Mouse (Mus musculus) left cerebral cortex, adult 18-20 months (tissue): ENCODE measurements around the gene Saysd1. TPM values are rescaled to one million over a fixed set of nuclear protein-coding genes. Genes with fewer than 3 reads are reported as not detected.

ENCODE experiments used
- DNase-seq, 2 experiments: peaks; one replicate each; pipeline ENCODE4 v3.0.0; 2021 to 2022; ENCODE audit warnings: low spot score in 2 of 2, mixed read lengths in 1 of 2
- total RNA-seq, 2 experiments: library from RNA; stranded (reverse); gene quantifications; 2 replicates each; pipeline ENCODE4 v1.2.3; 2021

Saysd1 gene
- total RNA-seq, 2 experiments from 2014 or later, result 4.1 to 4.3 TPM

- no peak for DNase-seq
These were observed 25.0 kb downstream of the Saysd1 start for GRCm38 (mm10) chr14:20113189-20113961.

GRCm38 (mm10) chr14:20112218-20112617, 26.1 kb downstream of the Saysd1 start:
- no peak for DNase-seq

GRCm38 (mm10) chr14:20110945-20111344, 27.4 kb downstream of the Saysd1 start:
- no peak for DNase-seq

- no peak for DNase-seq
These were observed 32.1 kb downstream of the Saysd1 start for GRCm38 (mm10) chr14:20106271-20106670.

- DNase-seq, result no peak
These were observed 35.1 kb downstream of the Saysd1 start for GRCm38 (mm10) chr14:20103207-20103606.

- no peak for DNase-seq
These were observed 40.3 kb downstream of the Saysd1 start for GRCm38 (mm10) chr14:20098061-20098460.

- no peak for DNase-seq
These were observed 43.4 kb downstream of the Saysd1 start for GRCm38 (mm10) chr14:20094942-20095341.

- no peak for DNase-seq
These were observed 44.8 kb downstream of the Saysd1 start for GRCm38 (mm10) chr14:20093493-20093892.

- DNase-seq, result no peak
These were observed 54.0 kb downstream of the Saysd1 start for GRCm38 (mm10) chr14:20084335-20084734.

- DNase-seq, result peak; percentile 92 to 94
These were observed 55.6 kb downstream of the Saysd1 start for GRCm38 (mm10) chr14:20082536-20083325.

GRCm38 (mm10) chr14:20081937-20082533, 56.3 kb downstream of the Saysd1 start:
- DNase-seq, result no peak

- no peak for DNase-seq
These were observed 57.2 kb downstream of the Saysd1 start for GRCm38 (mm10) chr14:20081084-20081483.

- no peak for DNase-seq
These were observed 61.2 kb downstream of the Saysd1 start for GRCm38 (mm10) chr14:20077181-20077580.

- DNase-seq, result no peak
These were observed 62.8 kb downstream of the Saysd1 start for GRCm38 (mm10) chr14:20075544-20075943.

- DNase-seq, result no peak
These were observed 63.6 kb downstream of the Saysd1 start for GRCm38 (mm10) chr14:20074759-20075158.

GRCm38 (mm10) chr14:20070629-20071028, 67.7 kb downstream of the Saysd1 start:
- DNase-seq, result peak in 1 of 2 experiments; percentile 44

- no peak for DNase-seq
These were observed 70.0 kb downstream of the Saysd1 start for GRCm38 (mm10) chr14:20068365-20068764.

GRCm38 (mm10) chr14:20067293-20068074, 70.8 kb downstream of the Saysd1 start:
- DNase-seq, result peak; percentile 67 to 75

GRCm38 (mm10) chr14:20064771-20065170, 73.6 kb downstream of the Saysd1 start:
- DNase-seq, result no peak

GRCm38 (mm10) chr14:20048481-20048835, 89.9 kb downstream of the Saysd1 start:
- no peak for DNase-seq

GRCm38 (mm10) chr14:20047814-20048480, 90.4 kb downstream of the Saysd1 start:
- DNase-seq, result no peak
